In genomic region chr1:74374980-74375379, GRCm38 (mm10) we compare ENCODE assay signal across 10 mouse cellular contexts. TPM values are rescaled to one million over a fixed set of nuclear protein-coding genes. Genes with fewer than 3 reads are reported as not detected.
DNase-seq lines count a peak whose midpoint lies in the region; ATAC-seq lines count a peak whose summit lies in the region.
"Had no signal": no experiment of that assay in that cellular context is flagged by ENCODE, and none has a peak within 500 bp of the region (broad histone marks: within the 10 kb centered on the region; RNA-seq: fewer than 3 reads in every experiment).

TSS of gene Slc11a1 (plus strand) at chr1:74375195.

- peak; percentile 85 for DNase-seq in layer of hippocampus, adult 9-11 months
- DNase-seq in layer of hippocampus, adult 9-10 months (ENCODE audit: low spot score), result no peak
- DNase-seq in brain, adult 2 months (ENCODE audit: low read depth, low spot score), result peak; percentile 27
- DNase-seq in Muller cell, postnatal 12 days (ENCODE audit: inconsistent ontology term), result no peak
- no peak for DNase-seq in cerebellum, adult 18-20 months
- DNase-seq: lung, embryonic 14.5 days had no signal

- WGBS in macrophage (ENCODE audit: missing documents), result 6% methylated on average over 8 of the region's 8 CpGs

- ATAC-seq in hematopoietic stem cell, adult 5-6 weeks (replicated peaks in 1 of 2; ENCODE audit: insufficient read depth in 1 of 2, low FRiP score in 2 of 2, low TSS enrichment in 1 of 2, low read depth in 1 of 2, poor library complexity in 2 of 2, severe bottlenecking in 2 of 2), result peak; percentile 24 to 39; a peak in 2 of 4 replicates

- H3K4me3 ChIP-seq in macrophage (ENCODE audit: inconsistent target), result peak within 1 kb of the TSS; percentile 45
- H3K4me3 ChIP-seq: embryonic facial prominence, embryonic 13.5 days; heart, embryonic 10.5 days had no signal

- peaks cover 26% of the 10 kb centered on the region for H3K79me2 ChIP-seq in macrophage (ENCODE audit: inconsistent target)

- peak within 1 kb of the TSS; percentile 97 for H3K27ac ChIP-seq in macrophage
- H3K27ac ChIP-seq: embryonic facial prominence, embryonic 13.5 days; heart, embryonic 10.5 days had no signal

- H3K36me3 ChIP-seq in macrophage (ENCODE audit: inconsistent target), result 0 out of 2 replicates have a peak, but pooled peaks cover 5% of the 10 kb centered on the region
- H3K36me3 ChIP-seq: embryonic facial prominence, embryonic 13.5 days; heart, embryonic 10.5 days had no signal

RNA-seq across cellular contexts. Expression of gene Slc11a1, which starts in this region (rescaled TPM):
- 3.2 TPM in 1 of 2 replicates, not detected in the other for total RNA-seq in hematopoietic stem cell, adult 5-6 weeks (2017)
- 100 to 1,000 TPM in 25 of 26 experiments, 10 to 100 TPM in 1; 65.4 to 694 (median 454) TPM for total RNA-seq in macrophage (2018; cell fraction: chromatin; rRNA removed)
- 100 to 1,000 TPM; 292 to 674 (median 440) TPM for total RNA-seq in macrophage (2018; cell fraction: cytosol; rRNA removed)
- 100 to 1,000 TPM; 115 to 958 (median 476) TPM for total RNA-seq in macrophage (2018; cell fraction: nucleus; rRNA removed)
- polyA plus RNA-seq in macrophage (2018), result 377 to 467 TPM (median 435 TPM) in 3 replicates

Comparison
In these comparisons a context has a peak if more than half of its experiments do, and no peak if none do; other contexts are left out.
1. DNase-seq: peak in layer of hippocampus, adult 9-11 months (single experiment) and brain, adult 2 months (single experiment); none in layer of hippocampus, adult 9-10 months (single experiment), Muller cell, postnatal 12 days (single experiment) and cerebellum, adult 18-20 months (0 of 2).